Mouse (Mus musculus) lung, postnatal 0 days (tissue): ENCODE results near the gene Enpp7.

Experiments used
- CTCF ChIP-seq: IDR thresholded peaks from 2 replicates; pipeline ENCODE4 v1.5.1; 2016; ENCODE audit warnings: antibody characterized with exemption, mild to moderate bottlenecking
- EP300 ChIP-seq: IDR thresholded peaks from 2 replicates; pipeline ENCODE4 v1.6.1; 2016; ENCODE audit warnings: antibody characterized with exemption, mild to moderate bottlenecking, control low read depth

- no peak for TF ChIP-seq CTCF
- no peak for TF ChIP-seq EP300
Observed at GRCm38 (mm10) chr11:118997182-118997581, 9.2 kb downstream of the Enpp7 start.
